Mouse (Mus musculus) urinary bladder, postnatal 10 days (tissue): ENCODE measurements around the gene Tnfrsf23.
"Not testable (repeated sequence)": the region's sequence is repeated elsewhere in the genome, so short reads cannot be mapped to it uniquely, and the experiment has no call there.

ENCODE experiments used
- DNase-seq: peaks from one replicate; pipeline ENCODE4 v3.0.0; 2022; ENCODE audit warnings: low spot score

Tnfrsf23 gene

DNA sequence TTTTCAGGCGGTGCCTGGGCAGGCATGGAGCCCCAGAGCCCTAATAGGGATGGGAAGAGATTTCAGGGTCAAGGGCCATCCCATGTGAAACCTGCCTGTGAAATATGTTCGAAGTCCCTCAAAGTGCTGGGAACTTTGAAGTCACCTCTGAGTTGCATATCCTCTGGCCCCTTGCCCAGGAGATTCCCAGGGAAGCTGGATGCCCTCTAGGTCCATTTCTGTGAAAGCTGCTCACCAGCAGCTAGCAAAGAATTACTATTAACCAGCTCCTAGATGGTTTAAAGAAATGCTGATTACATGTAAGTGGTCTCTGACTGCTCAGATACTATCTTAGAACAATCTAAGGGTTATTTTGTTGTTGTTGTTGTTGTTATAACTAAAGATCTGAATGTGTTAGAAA lies 1.1 kb downstream of the Tnfrsf23 start:
- DNase-seq = not testable (repeated sequence)

DNA sequence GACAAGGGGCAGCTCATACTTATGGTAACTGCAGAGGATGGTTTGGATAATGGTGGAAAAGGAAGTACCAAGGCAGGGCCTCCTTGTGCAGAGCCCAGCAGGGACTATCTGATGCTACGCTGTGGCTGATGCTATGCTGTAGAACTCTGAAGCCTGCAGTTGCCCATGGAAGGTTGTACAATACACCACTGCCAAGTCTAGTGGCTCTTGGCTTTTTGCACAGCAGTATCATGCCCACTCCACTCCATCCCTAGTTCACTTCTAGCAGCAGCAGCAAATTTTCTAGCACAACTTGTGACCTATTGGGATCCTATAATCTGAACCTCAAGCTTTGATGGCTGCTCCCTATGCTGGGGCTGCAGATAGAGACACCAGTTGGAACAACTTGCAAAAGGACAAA lies 4.1 kb downstream of the Tnfrsf23 start:
- no peak for DNase-seq

DNA sequence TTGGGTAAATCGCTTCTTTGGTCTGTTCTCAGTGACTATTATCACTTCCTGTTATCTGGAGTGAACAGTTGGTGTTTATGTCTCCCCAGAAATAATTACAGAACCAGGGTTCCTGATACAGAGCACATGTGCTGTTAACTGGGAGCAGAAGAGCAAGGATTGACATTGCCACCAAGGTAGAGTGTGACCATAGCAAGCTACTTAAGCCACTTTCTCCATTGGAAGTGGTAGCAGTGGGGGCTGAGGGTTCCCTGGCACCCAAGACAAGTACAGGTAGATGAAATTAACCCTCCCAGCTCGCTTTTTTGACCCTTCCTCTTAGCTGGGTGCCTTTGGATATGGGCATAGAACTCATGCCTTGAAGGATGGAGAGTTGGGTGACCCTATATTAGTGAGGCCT lies 4.8 kb downstream of the Tnfrsf23 start:
- DNase-seq = not testable (repeated sequence)

DNA sequence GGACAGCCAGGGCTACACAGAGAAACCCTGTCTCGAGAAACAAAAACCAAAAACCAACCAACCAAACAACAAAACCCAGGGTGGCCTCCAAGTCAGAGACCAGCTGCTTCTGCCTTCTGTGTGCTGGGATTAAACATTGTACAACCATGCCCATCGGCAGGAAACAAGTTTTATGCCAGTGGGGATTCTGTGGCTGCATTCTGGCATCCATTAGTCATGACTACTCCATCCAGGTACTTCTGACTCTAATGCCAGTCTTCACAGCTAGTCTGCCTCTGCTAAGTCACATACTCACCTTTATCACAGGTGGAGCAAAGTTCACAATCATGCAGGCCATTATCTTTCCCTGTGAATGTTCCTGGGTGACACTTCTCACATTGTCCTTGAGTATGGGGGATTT lies 6.0 kb downstream of the Tnfrsf23 start:
- DNase-seq = not testable (repeated sequence)

DNA sequence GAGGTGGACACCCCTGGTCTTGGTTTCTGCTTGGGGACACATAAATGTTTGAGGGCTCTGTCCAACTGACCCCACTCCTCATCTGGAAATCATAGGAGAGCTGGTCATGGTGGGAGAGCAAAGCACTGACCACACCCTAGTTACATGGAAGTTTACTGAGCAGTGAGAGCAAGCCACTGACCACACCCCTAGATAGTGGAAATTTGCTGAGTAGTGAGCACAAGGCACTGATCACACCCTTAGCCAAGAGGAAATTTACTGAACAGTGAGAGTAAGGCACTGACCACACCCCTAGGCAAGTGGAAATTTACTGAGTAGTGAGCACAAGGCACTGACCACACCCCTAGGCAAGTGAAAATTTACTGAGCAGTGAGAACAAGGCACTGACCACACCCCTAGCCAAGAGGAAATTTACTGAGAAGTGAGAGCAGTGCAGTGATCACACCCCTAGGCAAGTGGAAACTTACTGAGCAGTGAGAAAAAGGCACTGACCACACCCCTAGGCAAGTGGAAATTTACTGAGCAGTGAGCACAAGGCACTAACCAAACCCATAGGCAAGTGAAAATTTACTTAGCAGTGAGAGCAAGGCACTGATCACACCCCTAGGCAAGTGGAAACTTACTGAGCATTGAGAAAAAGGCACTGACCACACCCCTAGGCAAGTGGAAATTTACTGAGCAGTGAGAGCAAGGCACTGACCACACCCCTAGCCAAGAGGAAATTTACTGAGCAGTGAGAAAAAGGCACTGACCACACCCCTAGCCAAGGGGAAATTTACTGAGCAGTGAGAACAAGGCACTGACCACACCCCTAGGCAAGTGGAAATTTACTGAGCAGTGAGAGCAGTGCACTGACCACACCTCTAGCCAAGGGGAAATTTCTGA lies 19.0 kb downstream of the Tnfrsf23 start:
- no peak for DNase-seq

DNA sequence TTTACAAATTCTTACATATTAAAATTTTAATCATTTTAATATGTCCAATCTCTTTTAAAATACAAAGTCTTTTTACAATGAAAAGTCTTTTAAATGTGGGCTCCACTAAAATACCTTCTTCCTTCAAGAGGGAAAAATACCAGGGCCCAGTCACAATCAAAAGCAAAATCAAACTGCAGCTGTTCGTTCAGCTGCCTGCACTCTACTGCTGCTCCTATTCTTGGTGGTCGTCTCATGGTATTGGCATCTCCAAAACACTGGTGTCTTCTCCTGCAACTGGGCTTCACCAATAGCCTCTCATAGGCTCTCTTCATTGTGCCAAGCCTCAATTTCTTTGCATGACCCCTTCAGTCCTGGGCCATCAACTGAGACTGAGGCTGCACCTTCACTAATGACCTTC lies 22.2 kb downstream of the Tnfrsf23 start:
- DNase-seq = no peak

DNA sequence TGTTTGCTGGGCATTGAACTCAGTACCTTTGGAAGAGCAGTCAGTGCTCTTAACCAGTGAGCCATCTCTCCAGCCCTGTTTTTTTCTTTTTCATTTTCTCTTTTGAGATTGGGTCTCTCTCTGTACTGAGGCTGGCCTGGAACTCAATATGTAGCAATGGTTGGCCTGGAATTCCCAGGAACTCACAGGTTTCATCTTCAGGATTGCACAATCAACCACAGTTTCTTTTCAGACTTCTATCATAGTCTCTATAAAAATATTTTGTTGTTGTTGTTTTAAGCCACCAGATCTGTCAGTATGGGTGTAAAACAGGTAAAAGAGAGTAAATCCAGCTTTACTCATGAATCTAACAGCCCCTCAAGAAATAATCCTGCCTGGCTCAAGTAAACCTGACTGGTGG lies 24.9 kb downstream of the Tnfrsf23 start:
- no peak for DNase-seq

DNA sequence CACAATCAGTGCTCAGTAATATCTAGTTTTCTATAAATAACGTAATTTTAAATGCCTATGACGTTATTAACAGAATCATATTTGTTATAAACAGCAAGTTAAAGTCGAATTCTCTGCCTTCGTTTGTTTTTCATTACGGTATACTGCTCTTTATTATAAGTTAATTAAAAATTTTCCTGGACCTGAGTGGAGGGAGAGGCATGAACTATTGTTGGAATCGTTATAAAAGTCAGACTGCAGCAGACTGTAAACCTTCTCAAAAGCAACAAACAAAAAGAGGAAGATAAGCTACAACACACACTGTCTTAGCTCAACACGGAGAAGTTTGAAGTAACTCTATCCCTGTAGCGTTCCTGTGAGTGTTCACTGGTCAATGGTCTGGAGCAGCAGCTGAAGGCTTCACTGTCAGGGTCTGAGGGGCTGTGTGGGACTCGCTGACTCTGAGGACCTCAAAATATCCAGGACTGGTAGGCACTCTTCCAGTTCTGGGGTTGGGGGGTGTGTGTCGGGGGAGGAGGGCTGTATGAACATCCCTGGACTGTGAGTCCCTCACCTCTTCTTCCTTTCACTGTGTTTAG lies 35.8 kb downstream of the Tnfrsf23 start:
- DNase-seq = not testable (repeated sequence)

DNA sequence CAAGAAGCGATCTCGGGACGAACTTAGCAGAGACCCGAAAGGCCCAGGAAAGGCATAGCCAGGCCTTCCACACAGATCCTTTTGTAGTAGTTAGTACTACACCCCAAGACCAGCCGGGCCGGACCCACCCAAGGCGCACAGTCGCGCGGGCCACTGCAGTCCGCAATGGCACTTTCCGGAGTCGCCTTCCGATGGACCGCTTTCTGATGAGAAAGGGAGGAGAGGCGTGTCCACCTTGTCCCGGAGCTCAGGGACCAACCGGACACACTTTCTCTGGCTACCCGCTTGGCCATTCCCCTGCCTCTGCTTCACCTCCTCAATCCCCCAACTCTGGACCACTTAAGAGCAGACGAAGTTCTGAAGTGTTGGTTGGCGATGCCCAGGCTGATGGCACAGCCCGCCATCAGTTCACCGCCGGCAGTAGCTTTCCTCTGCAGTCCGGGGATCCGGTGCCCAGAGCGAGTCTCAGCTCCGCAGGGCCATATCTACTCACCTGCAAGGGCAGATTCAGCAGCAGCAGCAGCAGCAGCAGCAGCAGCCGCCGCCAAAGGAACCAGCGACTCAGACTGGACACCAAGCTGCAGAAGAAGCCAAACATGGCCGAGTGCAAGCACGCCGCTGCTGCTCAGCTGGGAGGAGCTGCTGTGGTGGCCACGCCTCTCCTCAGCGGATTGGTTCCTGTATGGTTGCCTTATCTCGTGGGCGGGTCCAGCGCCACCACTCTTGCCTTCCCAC lies 36.5 kb downstream of the Tnfrsf23 start, which contains the start of gene Tnfrsf22:
Gene Tnfrsf22 (minus strand): TSS at position 628 of the 735 bp plus-strand sequence.
- DNase-seq = peak; percentile 21

DNA sequence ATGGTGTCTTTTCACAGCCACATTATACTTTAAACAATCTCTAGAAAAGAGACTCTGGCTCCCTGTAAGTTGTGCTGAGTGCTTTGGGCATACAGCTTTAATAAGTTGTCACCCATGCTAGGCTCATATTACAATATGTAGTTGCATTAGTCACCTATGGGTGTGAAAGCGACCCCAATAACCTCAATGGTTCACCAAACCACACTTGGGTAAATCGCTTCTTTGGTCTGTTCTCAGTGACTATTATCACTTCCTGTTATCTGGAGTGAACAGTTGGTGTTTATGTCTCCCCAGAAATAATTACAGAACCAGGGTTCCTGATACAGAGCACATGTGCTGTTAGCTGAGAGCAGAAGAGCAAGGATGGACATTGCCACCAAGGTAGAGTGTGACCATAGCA lies 41.7 kb downstream of the Tnfrsf23 start:
- DNase-seq = not testable (repeated sequence)

DNA sequence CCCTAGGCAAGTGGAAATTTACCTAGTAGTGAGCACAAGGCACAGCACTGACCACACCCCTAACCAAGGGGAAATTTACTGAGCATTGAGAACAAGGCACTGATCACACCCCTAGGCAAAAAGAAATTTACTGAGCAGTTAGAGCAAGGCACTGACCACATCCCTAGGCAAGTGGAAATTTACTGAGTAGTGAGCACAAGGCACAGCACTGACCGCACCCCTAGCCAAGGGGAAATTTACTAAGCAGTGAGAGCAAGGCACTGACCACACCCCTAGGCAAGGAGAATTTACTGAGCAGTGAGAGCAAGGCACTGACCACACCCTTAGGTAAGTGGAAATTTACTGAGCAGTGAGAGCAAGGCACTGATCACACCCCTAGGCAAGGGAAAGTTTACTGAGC lies 49.0 kb downstream of the Tnfrsf23 start:
- no peak for DNase-seq

DNA sequence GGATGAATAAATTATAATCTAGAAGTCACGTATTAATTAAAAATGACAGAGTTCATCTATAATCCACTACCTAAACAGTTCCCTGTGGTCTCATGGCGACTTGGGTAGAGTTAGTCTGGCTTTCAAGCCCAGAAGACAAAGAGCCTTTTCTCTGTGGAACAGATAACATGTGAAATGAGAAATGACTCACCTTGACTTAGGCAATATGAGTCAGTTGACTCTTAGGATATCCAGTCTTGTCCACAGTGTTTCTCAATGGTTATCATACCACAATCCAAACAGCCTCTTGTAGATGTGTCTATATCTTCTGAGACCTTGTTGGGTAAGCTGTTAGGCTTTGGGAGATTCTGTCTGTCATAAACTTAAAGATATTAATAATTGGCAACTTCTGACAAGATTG lies 54.2 kb downstream of the Tnfrsf23 start:
- no peak for DNase-seq

DNA sequence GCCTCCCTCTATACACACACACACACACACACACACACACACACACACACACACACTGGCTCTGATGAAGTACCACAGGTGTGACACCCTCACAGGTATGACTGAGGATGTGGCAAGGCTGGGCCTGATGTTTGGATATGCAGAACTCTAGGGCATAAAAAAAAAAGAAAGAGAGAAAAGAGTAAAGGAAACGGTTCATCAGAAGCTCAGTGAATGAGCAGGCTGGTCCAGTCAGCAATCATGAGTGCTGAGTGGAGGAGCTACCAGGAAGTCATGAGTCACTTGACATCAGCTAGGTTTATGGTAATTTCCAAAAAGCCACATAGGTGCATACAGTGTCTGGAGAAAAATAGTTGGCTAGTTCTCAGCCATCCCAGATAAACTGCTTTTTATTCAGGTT lies 56.2 kb downstream of the Tnfrsf23 start:
- no peak for DNase-seq

DNA sequence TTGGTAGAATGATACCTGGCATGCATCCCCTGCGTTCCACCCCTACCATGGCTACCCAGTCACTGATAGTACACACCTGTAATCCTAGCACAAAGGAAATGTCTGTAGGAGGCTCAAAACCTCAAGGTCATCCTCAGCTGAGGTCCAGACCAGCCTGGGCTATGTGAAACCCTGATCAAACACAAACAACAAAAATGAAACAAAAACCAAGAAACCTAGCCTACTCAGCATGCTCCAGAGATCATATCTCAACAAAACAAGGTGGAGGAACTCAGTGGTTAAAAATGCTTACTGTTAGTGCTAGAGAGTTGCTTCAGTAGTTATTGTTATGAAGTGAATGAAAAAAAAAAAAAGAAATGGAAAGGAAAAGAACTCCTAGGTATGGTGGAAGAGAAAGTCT lies 57.1 kb downstream of the Tnfrsf23 start, which contains the start of gene Tnfrsf26:
Gene Tnfrsf26 (minus strand): TSS at position 183 of the 400 bp plus-strand sequence.
- no peak for DNase-seq

DNA sequence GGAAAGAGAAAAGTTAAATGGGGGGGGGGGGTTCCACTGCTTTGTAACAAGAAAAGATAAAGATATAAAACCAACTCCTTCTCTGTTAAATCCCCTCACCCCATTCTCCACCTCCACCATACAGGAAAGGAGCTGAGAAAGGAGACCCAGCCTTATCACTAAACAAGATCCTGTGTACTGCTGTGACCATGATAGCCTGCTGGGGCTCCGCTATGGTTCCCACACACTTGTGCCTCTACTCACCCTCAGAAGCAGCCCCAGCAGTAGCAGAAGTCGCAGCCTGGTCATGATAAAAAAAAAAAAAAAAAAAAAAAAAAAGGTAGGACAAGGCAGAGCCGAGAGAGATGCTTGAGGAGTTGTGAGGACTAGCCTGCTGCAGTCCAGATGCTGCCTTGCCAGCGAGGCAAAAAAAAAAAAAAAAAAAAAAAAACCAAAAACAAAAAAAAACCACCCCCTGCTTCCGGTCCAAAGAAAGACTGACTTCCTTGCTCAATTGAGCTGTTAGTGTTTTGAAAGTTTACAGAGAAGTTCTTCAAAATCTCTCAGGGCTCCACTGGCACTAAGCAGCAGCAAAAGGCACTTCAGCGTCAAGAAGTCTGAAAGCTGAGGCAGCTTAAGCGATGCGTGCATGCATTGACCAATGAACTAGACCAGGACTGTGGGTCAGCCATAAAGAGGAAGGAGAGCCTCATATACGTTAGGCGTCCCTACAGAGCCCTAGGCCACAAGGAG lies 58.0 kb downstream of the Tnfrsf23 start:
- DNase-seq = no peak

DNA sequence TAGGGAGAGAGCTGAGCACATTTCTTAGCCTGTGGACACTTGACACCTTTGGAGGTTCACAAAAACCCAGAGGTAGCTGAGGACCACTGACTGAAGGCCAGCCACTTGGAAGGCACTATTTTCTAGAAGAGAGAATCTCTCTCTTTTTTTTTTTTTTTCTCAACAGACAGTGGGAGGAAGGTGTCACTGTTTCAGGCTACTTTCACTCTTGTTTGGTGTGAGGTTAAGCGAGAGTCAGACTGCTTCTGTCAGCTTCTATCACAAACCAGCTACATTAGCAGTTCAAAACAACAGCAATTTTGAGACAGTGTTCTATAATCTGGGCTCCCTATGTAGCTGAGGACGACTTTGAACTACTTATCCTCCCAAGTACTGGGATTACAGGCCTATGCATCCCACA lies 59.5 kb downstream of the Tnfrsf23 start:
- no peak for DNase-seq

DNA sequence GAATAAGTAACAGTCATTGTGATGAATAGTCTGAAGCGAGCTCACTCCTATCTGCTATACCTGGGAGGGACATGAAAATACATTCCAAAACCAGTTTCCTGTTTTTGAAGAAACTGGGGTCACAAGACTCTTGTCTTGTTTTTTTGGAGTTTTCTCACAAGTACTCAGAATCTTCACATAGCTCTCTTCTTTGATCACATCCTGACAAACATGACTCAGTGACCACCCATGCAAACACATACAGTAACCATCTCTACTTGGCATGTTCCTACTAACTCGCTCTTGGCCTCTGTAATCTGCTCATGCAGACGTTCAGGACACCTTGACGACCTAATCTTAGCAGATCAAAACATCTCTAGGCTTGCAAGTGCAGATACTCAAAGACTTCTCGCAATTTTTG lies 60.5 kb downstream of the Tnfrsf23 start:
- no peak for DNase-seq

DNA sequence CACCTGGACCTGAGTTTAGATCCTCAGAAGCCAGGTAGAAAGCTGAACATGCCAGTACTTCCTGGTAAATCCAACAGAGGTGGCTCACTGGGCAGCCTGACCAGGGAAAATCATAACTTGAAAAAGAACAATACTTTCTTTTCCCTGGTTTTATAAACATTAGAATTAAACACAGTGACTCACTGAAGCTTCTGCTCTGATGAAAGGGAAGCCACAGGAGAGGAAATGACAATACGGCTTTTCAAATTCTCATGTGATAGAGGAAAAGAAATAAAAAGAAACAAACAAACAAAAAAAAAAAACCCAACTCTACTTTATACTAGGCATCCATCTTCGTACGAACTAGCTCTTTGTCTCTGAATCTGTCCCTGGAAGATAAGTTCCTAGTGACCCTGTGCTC lies 61.1 kb downstream of the Tnfrsf23 start:
- no peak for DNase-seq

DNA sequence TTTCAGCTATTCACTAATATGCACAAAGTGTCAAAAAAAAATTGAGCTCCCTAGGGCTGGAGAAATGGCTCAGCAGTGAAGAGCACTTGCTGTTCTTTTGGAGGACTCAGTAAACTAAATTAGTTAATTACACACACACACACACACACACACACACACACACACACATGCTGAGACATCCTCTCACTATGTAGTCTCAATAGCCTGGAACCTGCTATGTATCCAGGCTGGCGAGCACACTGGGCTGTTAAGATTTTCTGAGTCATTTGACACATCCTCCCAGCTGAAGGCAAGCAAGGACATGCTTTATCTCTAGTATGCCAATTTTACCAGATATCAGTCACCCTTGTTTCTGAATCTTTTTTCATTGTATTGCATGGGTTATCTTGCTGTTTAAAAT lies 64.7 kb downstream of the Tnfrsf23 start:
- no peak for DNase-seq
